Mouse (Mus musculus) adrenal gland, adult 18-20 months (tissue): ENCODE results near the gene Ahcyl1. TPM values are rescaled to one million over a fixed set of nuclear protein-coding genes. Genes with fewer than 3 reads are reported as not detected.
A peak's percentile ranks its signal among the peaks of the same experiment; 100 is the strongest.

Experiments used
- DNase-seq, 2 experiments: peaks; one replicate each; pipeline ENCODE4 v3.0.0; 2021 to 2022; ENCODE audit warnings: low spot score in 2 of 2
- total RNA-seq, 2 experiments: library from RNA; stranded (reverse); gene quantifications; 1 replicate in 1 of 2; 2 replicates in 1 of 2; pipeline ENCODE4 v1.2.3; 2021

The Ahcyl1 gene
- total RNA-seq, 2 experiments from 2014 or later: 252 to 308 TPM

- DNase-seq: no peak
Measured at GRCm38 (mm10) chr3:107706164-107706563, 9.8 kb upstream of the Ahcyl1 start.

GRCm38 (mm10) chr3:107704371-107704705 lies 8.0 kb upstream of the Ahcyl1 start:
- DNase-seq: no peak

DNA sequence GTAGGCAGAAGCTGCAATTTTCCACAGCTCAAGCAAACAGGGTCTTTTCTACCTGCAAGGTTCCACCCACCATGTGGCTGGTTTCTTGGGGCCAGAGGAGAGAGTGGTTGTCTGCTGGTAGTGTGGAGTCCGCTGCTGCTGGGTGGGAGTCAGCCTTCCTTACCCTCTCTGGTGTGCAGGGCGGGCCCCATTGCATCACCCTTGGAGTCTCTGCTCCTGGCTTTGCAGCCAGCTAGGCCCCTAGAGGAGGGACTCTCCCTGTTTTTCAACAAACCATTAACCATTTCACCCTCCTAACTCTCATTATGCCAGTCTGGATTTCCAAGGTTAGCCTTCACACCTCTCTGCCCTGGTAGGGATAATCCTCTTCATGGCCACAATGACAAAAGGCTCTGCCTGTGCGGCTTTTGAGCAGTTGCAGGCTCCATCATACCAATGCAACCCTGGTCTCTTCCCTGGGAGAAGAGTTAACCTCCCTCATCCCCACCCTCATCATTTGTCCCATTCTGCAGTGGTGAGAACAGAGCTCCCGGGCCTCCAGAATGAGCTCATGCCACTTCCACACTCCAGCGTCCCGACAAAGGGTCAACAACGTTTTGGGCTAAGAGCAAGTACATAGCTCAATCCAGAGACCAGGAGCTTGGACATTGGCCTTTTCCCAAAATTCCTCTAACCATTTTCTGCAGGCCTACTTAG lies 7.5 kb upstream of the Ahcyl1 start:
- DNase-seq: peak in 1 of 2 experiments; percentile 28

- DNase-seq: no peak
Measured at GRCm38 (mm10) chr3:107701767-107702394, 5.5 kb upstream of the Ahcyl1 start.

DNA sequence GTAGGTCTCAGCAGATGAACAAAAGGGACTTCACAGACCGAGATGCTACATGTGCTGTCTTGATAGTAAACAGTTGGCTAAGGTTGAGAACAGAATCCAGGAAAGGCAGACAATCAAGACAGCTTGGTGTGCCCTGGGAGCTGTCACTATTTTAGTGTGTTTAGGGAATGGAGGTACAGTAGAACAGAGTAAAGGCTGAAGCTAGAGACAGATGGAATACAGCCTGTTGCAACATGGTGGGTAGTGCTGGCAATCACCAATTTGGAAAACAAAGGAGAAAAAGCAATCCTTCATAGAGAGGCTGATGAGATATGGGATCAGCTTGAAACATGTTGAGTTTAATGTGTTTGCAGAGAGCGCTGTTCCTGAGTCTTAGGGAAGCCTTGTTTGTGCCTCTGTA lies 4.3 kb upstream of the Ahcyl1 start:
- no peak for DNase-seq

- DNase-seq: no peak
Measured at GRCm38 (mm10) chr3:107696910-107697309, 550 bp upstream of the Ahcyl1 start.

- peak in 1 of 2 experiments; percentile 57 for DNase-seq
Measured at GRCm38 (mm10) chr3:107695219-107695947, 977 bp downstream of the Ahcyl1 start.

DNA sequence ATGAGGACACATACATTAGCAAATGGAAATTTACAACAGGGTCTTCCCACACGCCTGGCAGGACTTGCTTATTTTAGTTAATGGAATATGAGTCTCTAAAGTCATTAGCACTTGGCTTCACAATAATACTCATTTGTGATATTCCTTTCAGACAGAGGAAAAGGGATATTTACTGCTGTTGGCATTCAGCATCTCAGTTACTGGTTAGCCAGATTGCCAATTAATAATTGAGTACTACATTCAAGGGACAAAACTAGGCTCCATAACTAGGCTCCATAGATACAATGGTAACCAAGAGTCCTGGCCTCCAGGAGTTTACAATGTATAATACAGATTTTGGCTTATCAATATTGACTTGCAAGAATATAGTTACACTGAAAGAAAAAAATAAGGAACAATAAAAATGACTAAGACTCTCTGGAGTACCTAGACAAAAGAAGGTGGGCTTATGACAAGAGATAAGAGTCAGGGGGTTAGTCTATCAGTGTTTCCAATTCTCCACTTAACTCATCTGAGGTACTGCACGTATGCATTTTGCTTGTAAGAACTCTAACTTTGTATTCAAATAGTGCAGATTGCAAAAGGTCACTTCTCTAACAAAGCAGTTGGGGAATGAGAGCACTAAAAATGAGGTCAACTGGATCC lies 2.0 kb downstream of the Ahcyl1 start:
- no peak for DNase-seq

DNA sequence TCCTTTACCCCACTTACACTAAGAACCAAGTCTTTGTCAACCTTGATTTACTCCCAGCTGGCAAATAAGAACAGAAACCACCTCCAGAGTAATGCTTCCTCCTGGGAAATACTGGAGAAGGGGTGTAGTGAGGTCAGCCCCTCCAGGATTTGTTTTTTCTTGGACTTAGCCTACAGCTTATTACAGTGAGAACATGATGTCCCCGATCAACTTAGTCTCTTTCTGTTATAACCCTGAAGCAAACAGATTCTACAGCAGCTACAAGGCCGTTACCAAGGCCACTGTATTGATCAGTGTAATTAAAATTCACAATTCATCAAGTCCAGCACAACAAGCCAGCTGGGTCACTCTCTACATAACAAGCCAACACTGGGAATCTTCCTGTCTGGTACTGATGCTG lies 6.0 kb downstream of the Ahcyl1 start:
- DNase-seq: no peak

GRCm38 (mm10) chr3:107689245-107689644 lies 7.1 kb downstream of the Ahcyl1 start:
- DNase-seq: no peak

DNA sequence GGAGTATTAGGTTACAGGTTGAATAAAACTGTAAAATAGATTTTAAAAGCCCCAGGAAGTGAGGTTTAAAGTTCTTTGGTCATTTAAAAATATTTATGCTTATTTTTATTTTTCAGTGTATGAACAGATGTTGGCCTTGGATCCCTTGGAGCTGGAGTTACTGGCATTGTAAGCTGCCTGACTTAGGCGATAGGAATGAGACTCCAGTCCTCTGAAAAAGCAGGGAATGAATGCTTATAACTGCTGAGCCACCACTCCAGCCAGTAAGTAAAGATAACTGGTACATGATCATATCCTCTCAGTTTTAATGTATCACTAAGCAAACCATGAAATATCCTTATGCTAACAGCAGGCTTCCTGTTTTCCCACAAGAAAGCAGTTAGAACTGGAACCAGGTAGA lies 8.1 kb downstream of the Ahcyl1 start:
- no peak for DNase-seq

DNA sequence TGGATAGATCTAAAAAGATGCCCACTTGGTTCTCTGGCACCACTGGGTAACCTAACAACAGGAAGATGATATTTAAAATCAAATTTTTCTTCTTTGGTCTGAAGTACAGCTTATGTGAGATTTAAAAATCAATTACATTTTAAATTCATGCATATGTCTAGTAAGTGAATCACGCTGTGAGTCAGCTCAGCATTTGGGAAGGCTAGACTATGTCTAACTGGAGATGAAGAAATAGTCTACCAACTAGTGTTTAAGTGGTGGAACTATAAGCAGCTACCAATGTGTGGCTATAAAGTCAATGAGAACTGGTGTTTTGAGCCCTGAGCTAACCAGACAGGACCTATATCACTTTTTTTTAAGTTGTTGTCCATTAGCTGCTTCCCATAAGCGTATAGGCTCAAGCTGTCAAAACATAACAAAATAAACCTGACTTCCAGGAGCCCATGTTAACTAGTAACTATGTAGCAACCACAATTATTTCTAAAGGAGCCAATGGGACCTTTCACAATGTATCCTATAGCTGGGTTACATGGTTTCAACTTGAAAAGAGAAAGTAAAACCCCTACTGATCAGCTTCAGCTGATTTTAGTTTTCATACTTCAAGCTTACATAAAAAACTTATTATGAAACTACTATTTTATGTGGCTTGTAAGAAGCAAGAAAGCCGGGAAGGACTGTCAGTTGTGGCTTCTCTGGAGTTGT lies 9.9 kb downstream of the Ahcyl1 start:
- no peak for DNase-seq

GRCm38 (mm10) chr3:107685652-107686051 lies 10.7 kb downstream of the Ahcyl1 start:
- DNase-seq: no peak

GRCm38 (mm10) chr3:107683587-107683986 lies 12.8 kb downstream of the Ahcyl1 start:
- no peak for DNase-seq

GRCm38 (mm10) chr3:107680790-107681576 lies 15.4 kb downstream of the Ahcyl1 start:
- DNase-seq: no peak

DNA sequence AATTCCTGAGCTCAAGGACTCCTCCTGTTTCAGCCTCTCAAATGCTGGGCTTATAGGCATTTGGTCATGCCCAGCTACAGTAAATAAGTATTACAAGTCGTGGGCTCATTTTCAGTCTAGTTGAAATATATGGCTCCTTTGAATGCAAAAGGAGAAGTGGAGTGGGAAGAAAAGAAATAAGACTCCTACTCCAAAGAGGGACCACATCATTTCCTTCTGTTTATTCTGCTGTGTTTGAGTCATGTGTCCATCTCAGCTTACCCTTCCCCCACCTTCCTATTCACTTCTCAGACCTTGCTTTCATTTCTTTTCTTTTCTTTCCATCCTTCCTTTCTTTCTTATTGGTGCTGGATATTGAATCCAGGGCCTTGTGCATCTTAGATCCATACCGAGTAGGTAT lies 24.9 kb downstream of the Ahcyl1 start:
- DNase-seq: no peak

DNA sequence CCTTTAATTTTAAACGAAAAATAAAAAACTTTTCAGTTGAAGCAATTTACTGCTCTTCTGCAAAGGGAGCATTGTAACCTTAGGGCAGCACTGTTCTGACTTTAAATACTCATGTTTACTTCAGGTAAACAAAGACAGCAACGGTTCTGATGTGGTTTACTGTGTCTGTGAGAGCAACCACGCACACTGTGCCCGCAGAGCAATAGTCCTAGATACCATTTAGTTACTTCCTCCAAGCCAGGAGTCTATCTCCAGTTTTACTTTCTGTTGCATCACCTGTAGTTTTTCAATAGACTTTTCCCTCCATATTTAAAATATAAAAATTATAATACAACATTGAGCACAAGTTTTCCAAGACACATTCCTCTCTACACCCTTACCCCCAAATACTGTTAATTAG lies 25.9 kb downstream of the Ahcyl1 start:
- no peak for DNase-seq

DNA sequence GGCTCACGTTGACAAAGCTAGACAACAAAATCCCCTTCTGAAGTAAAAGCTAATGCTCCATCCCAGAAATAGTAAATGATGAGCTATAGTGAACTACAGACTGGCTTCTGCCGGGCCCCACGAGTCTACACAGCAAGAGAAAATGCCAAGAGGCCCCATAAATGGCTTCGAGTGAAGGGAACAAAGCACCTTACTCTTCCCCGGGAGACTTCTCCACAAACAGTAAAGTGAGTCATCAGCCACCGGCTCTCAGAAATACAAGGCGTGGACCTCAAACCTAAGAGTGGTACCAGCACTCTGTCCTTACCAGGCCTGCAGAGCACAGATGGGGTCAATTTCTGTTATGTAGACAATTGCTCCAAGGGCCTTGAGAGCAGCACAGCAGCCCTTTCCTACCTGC lies 27.6 kb downstream of the Ahcyl1 start:
- DNase-seq: no peak

DNA sequence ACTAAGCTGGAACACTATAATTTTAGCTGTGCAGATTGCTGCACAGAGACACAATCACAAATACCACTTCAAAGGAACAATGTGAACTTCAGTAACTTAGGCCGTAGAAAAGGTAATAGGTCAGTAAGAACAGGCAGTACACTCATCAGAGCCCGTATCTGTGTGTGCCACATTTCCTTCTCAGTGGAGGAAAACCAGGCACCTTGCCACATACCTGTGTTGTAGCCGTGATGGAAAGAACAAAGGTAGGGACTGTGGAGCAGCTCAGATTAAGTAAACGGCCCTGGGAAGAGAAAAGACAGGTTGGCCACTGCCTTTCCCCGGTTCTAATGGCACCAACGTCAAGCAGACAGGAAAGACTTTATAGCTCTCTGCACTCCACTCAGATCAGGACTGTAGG lies 28.9 kb downstream of the Ahcyl1 start:
- no peak for DNase-seq

GRCm38 (mm10) chr3:107664641-107665040 lies 31.7 kb downstream of the Ahcyl1 start:
- DNase-seq: no peak
